Mouse (Mus musculus): ENCODE measurements at regions not wholly inside any gene's neighbourhood (a gene's known extent, or its start where the extent isn't known, plus 50 kb on each side); places are given as distances from the start of the nearest gene placed in this dataset.

GRCm38 (mm10) chr14:61880514-61881259 is 273.4 kb downstream of the Kcnrg start:
- TF ChIP-seq POLR2A (IDR thresholded peaks at IDR 0.05; ENCODE audit: extremely low read depth, insufficient read depth, low read length) (no peak), CTCF (IDR thresholded peaks at IDR 0.05; ENCODE audit: low read depth, low read length) (no peak)

All from liver, adult 2 months (tissue).